Mouse (Mus musculus) G1E (cell line): ENCODE results near the gene Trim34b.
"Not testable (repeated sequence)": the region's sequence is repeated elsewhere in the genome, so short reads cannot be mapped to it uniquely, and the experiment has no call there.

Source experiments
- CTCF ChIP-seq: IDR thresholded peaks from 2 replicates; pipeline ENCODE4 v1.5.1; 2012; ENCODE audit warnings: low read depth, low read length, inconsistent platforms, mixed read lengths
- GATA1 ChIP-seq: IDR thresholded peaks from 2 replicates; pipeline ENCODE4 v1.6.1; 2012; ENCODE audit warnings: borderline replicate concordance, low read length, inconsistent platforms, mixed read lengths
- POLR2AphosphoS5 ChIP-seq: IDR thresholded peaks from 2 replicates; pipeline ENCODE4 v1.6.1; 2012; ENCODE audit warnings: low read depth, low read length, inconsistent platforms; ENCODE audit not compliant: insufficient replicate concordance

DNA sequence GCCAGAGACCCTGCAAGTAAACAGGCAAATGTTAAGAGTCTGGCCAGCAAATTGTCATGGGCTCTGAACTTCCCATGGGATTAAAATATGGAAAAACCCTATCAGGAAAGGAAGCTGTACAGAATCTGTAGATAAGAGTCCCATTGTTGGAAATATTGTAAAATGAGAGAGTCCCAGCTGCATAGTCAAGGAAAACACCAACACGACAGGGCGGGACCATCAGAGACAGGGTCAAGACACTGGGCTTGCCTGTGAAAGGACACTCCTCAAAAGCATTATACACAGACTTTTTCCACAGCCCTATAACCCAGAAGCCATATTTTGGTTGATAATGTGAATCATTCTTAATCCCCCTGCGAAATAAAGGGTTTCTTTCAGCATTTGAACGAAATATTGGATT is 11.5 kb downstream of the Trim34b start:
- not testable (repeated sequence) for TF ChIP-seq GATA1, CTCF, POLR2AphosphoS5
